Mouse (Mus musculus) small intestine, adult 2 months (tissue): ENCODE measurements around the gene Nav1.

ENCODE experiments used
- CTCF ChIP-seq: fragments of 200-500 bp; IDR thresholded peaks from 2 replicates; pipeline ENCODE4 v1.5.1; 2012; ENCODE audit warnings: low read depth, mild to moderate bottlenecking, control low read depth, inconsistent platforms, low read length, moderate library complexity, mixed read lengths; ENCODE audit not compliant: insufficient replicate concordance, insufficient read length; ENCODE audit errors: extremely low read depth
- POLR2A ChIP-seq: fragments of 200-500 bp; IDR thresholded peaks from 2 replicates; pipeline ENCODE4 v1.6.1; 2012; ENCODE audit warnings: low read depth, mild to moderate bottlenecking, control low read depth, inconsistent platforms, low read length, moderate library complexity

GRCm38 (mm10) chr1:135517469-135517868 lies 89.6 kb downstream of the Nav1 start:
- TF ChIP-seq POLR2A, result no peak
- TF ChIP-seq CTCF, result no peak
